Mouse (Mus musculus): Measurements from ENCODE around the gene Ciao1.
A peak's percentile ranks its signal among the peaks of the same experiment; 100 is the strongest.
"Not testable (repeated sequence)": the region's sequence is repeated elsewhere in the genome, so short reads cannot be mapped to it uniquely, and the experiment has no call there.

Gene Ciao1

GRCm38 (mm10) chr2:127247592-127248333, at the start of gene Ciao1, which contains the start of gene Tmem127:
Gene Ciao1 (minus strand): TSS chr2:127247816.
Gene Tmem127 (plus strand): TSS chr2:127247908.
- DNase-seq = peak; percentile 99 to 100

- no peak for DNase-seq
Observed at GRCm38 (mm10) chr2:127297001-127297805, 49.6 kb upstream of the Ciao1 start.

- no peak for DNase-seq
Observed at GRCm38 (mm10) chr2:127292250-127292649, 44.6 kb upstream of the Ciao1 start.

GRCm38 (mm10) chr2:127278162-127278561, 30.5 kb upstream of the Ciao1 start:
- DNase-seq = no peak

DNA sequence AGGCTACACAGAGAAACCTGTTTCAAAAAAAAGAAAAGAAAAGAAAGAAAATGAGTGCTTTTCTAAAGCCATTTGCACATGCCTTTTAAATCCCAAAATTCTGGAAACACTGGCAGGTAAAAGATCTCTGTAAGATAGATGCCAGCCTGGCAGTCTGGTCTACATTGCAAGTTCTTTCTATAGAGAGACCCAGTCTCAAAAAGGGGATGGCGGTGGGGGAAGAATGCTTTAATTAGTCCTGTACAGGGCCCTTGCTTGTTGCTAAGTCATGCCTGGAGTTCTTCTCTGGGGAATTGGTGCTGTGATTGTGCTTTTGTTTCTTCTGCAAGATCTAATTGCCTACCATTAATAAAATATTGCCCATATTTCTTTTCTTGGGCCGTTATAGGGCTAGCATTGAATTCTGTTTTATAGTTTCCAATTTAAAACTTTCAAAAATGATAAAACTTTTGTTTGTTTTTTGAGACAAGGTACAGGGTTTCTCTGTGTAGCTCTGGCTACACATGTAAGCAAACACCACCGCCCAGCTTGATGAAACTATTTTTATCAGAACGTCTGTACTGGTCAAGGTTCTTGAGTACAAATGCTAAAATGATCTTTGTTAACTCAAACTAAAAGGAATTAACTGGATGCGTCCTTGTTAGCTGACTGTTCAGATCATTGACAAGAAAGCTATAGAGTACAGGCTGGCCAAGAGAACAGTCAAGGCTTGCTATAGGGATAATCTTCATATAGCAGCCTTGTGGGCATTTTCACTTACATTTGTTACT, 28.1 kb upstream of the Ciao1 start:
- DNase-seq = no peak

- no peak for DNase-seq
Observed at GRCm38 (mm10) chr2:127274590-127274989, 27.0 kb upstream of the Ciao1 start.

DNA sequence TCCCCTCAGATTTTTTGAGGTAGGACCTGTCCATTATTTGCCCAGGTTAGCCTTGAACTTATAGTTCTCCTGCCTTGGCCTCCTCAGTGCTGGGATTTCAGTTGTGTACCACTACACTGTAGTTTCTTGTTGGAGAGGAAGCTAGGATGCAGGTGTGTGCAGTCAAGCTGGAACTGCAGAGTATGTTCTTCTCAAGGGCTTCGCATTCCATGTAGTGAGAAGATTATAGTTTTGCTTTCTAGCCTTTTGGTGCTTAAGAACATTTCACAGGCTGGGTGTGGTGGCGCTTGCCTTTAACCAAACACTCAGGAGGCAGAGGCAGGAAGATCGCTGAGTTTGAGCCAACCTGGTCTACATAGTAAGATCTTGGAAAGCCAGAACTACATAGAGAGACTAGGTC, 25.2 kb upstream of the Ciao1 start:
- no peak for DNase-seq

DNA sequence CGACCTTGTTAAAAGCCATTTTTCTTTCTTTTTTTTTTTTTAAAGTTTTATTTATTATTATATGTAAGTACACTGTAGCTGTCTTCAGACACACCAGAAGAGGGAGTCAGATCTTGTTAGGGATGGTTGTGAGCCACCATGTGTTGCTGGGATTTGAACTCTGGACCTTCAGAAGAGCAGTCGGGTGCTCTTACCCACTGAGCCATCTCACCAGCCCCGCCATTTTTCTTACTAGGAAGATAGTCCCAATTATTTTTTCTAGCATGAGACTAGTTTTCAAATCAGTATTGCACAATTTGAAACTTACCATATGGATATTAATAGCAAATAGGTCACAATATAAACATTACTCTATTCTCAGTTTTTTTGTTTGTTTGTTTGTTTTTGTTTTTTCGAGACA, 24.4 kb upstream of the Ciao1 start:
- DNase-seq = not testable (repeated sequence)

GRCm38 (mm10) chr2:127271042-127271515, 23.5 kb upstream of the Ciao1 start:
- DNase-seq = peak; percentile 35 to 57

- DNase-seq = peak; percentile 86 to 95
Observed at GRCm38 (mm10) chr2:127270300-127271041, 22.9 kb upstream of the Ciao1 start.

DNA sequence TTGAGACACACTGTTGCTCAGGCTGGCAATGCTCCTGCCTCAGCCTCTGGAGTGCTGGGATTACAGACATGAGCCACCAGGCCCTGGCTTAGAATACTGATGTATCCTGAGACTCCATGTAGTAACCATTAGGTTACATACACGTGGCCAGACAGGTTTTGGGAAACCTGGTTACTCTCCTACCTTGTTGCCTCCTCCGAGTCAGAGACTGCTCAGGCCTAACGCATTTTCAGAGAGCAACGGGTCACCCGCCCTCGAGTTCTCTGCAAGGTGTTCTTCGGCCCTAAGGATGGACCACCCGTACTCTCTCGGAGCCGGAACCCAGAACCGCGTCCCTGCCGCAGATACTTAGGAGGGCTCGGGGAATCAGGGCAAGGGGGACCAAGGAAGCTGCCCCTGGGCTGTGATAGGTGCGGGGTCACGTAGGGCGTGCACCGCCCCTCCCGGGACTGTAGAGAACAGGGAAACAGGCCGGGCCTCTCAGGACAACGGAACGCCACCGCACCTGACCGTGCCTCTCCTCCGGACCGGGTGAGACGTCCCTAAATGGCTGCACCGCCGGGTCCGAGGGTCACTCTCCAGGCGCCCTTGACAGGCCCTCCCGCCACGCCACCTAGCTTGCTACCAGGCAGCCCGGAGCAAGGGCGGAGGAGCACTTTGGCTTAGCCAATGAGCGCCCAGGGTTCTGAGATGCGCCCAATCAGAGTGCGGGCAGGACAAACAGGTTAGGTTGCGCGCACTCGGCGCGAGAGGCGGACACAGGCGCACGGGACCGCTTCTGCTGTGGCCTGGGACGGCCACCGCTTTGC, 22.1 kb upstream of the Ciao1 start, which contains the start of gene Stard7:
Gene Stard7, plus strand, starts transcription at position 728 of the 809 bp plus-strand sequence.
- peak; percentile 97 to 99 for DNase-seq

DNA sequence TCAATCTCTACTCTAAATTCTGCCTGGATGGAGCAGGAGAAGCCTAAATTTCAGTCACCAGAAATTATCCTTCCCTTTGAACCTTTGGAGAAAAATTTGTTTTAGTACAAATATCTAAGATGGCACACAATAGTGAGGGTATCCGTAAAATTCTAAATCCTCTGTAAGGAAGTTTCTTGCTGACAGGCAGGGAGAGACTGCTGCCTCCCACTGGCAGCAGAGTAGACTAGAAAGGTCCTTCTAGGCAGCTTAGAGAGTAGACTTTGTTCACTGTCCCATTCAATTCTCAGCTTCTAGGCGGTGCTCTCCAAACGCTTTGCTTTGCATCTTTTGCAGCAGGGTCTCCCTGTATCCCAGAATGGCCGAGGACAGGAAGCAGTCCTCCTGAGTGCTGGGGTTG, 20.2 kb upstream of the Ciao1 start:
- no peak for DNase-seq

DNA sequence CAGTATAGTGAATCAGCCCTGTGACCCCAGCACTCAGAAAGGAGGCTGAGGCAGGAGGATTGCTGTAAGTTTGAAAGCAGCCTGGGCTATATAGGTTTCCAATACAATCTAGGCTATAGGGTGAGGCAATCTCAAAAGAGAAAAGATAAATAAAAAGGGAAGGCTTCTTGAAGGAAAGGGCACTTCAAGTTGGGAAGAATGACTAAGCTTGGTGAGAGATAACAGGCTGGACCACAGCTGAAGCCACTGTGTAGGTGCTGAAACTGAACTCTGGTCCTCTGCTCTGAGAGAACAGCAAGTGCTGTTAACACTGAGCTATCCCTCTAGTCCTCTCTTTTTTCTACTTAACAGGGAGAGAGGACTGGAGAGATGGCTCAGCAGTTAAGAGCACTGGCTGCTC, 14.9 kb upstream of the Ciao1 start:
- no peak for DNase-seq

DNA sequence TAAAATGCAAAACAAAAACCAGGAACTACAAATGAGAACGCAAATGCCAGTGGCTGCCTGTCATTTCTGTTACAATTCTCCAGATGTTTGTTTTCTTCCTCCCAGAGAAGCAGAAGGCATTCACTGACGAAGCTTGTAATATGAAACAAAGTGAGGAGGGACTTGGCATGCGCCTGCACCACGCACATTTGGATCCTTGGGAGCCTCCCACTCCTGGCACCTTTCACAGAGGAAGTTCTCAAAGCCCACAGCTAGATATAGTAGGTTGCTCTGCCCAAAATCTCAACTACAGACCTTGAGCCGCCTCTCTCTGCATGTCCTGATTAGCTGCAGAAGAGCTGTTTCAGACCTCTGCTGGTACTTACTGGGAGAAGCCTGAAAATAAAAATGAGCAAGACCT, 11.7 kb upstream of the Ciao1 start:
- no peak for DNase-seq

DNA sequence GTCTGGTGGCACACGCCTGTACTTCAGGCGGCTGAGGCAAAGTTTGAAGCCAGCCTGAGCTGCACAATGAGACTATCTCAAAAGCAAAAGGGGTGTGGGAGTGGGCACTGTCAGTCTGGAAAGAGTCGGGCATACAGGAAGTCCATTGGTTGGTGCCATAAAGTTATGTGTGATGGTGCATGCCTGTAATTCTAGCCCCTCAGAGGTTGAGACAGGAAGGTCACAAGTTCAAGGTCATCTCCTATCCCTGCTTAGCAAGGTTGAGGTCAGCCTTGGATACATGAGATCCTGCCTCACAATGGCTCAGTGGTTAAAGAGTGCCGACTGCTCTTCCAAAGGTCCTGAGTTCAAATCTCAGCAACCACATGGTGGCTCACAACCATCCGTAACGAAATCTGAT, 7.7 kb upstream of the Ciao1 start:
- DNase-seq = no peak

GRCm38 (mm10) chr2:127254604-127255134, 7.1 kb upstream of the Ciao1 start:
- no peak for DNase-seq

DNA sequence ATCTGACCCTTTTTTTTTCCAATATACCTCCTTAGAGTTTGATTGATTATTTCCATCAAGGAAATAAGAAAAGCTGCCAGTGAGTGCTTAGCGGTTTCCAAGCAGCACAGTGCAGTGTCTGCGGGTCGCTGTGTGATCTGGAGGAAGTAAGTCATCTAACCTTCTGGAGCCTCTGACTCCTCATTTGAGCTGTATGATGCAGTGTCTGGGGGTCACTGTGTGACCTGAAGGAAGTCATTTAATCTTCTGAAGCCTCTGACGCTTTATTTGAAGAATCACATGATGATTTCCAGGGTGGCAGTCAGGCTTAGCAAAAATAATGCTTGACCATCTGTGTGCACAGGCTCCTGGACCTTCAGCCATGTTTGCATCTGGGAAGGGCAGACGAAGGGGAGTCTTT, 5.2 kb upstream of the Ciao1 start:
- peak in 1 of 2 experiments; percentile 45 for DNase-seq

DNA sequence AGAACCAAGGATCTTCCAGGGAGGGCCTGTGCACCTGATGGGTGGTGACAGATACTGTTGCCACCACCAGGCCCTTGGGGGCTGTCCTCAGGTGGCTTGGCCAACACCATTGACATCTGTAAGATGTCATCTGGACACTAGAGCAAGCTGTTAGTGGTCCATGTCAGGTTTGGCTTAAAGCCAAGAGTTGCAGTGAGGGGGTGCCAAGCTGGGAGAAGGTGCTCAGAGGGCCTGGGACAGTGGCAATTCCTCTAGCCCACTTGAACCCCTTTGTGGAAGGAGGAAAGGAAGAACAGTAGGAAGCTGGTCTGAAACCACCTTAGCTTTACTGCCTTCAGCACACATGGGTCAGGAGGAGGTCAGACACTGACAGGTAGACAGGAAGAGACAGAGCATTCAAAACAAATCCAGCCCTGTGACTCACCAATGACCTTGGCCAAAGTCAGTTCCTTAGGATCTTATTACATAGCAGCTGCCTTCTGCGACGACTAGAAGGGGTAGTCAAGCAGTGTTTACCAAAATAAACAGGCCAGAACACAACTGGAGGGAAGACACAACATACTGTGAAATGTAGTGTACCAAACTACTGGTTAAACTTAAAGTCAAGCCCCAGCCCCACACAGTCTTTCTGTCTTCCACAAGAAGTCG, 4.4 kb upstream of the Ciao1 start:
- DNase-seq = peak; percentile 31 to 44

DNA sequence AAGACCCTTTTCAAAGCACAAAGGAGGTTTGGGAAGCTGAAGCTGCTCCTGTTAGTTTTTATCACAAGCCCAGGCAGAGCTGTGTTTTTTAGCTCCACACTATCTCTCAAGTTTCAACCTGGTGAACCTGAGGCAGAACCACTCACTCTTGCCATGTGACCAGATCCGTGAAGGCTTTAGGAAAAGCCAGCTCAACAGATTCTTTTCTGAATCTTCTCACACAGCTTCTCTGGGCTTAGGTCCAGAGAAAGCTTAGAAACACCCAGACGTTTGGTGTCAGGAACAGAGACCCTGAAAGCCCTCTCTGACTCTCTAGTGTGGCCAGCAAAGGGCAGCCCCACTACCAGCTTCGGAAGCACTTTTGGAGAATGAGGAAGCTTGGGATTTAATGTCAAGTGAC, 3.8 kb upstream of the Ciao1 start:
- peak; percentile 40 to 51 for DNase-seq

- DNase-seq = no peak
Observed at GRCm38 (mm10) chr2:127250291-127251008, 2.8 kb upstream of the Ciao1 start.
